Mouse (Mus musculus): ENCODE measurements around the gene Gm45261. TPM values are rescaled to one million over a fixed set of nuclear protein-coding genes. Genes with fewer than 3 reads are reported as not detected.

The Gm45261 gene
- polyA plus RNA-seq, 1 experiment from 2014 or later, result not detected

DNA sequence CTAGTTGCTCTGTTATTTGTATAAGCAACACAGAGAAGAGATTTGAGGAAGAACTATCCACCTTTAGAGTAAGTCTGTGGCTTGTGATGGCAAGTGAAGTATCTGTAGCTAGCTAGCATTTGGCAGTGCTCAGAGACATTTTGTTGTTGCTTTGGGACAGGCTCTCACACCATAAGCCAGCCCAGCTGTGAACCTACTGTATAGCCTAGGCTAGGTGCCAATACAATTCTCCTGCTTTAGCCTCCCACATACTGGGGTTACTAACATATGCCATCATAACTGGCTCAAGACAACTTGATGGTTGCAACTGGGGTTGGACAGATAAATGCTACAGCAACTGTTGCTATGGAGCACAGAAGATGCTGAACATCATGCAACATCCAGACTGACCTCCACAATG, 1.8 kb downstream of the Gm45261 start:
- Histone ChIP-seq H3K9me3 (ENCODE audit: control insufficient read depth, low read length) (no peaks in the 10 kb centered on the region), H3K27me3 (replicated peaks; ENCODE audit: control insufficient read depth, insufficient read depth, low read length) (no peaks in the 10 kb centered on the region), H3K27ac (ENCODE audit: low read length) (no peak overlapping the region), H3K9ac (ENCODE audit: low read depth, low read length) (no peak overlapping the region), H3K4me1 (ENCODE audit: control insufficient read depth, insufficient read depth, low read length) (no peaks in the 10 kb centered on the region), H3K36me3 (ENCODE audit: control insufficient read depth, insufficient read depth, low read length) (no peaks in the 10 kb centered on the region), H3K4me2 (ENCODE audit: low read depth, low read length) (no peak overlapping the region), H3K4me3 (ENCODE audit: low read length) (no peak overlapping the region)
- ATAC-seq, result no peak

DNA sequence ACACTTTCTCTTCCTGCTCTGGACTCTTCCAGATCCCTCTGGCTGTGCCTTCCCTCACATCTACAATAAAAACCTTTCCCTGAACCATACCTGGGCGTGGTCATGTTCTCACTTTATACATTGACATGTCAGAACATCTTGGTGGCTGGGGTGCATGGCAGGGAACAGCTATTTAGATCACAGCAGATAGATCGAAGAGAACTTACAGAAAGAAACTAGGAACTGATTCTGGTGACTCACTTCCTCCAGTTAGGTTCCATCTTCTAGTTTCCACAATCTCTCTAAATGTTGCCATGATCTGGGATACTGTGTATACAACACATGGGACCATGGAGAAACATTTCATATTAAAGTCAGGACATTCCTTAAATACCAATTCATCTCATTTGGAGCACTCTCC, 7.3 kb downstream of the Gm45261 start:
- Histone ChIP-seq H3K9ac (ENCODE audit: low read depth, low read length) (no peak overlapping the region), H3K9me3 (ENCODE audit: control insufficient read depth, low read length) (no peaks in the 10 kb centered on the region), H3K4me3 (ENCODE audit: low read length) (no peak overlapping the region), H3K36me3 (ENCODE audit: control insufficient read depth, insufficient read depth, low read length) (no peaks in the 10 kb centered on the region), H3K4me2 (ENCODE audit: low read depth, low read length) (no peak overlapping the region), H3K27me3 (replicated peaks; ENCODE audit: control insufficient read depth, insufficient read depth, low read length) (no peaks in the 10 kb centered on the region), H3K27ac (ENCODE audit: low read length) (no peak overlapping the region), H3K4me1 (ENCODE audit: control insufficient read depth, insufficient read depth, low read length) (no peaks in the 10 kb centered on the region)
- ATAC-seq, result no peak
- 80% methylated on average over 2 of the region's 2 CpGs for WGBS

- Histone ChIP-seq H3K9ac (ENCODE audit: low read depth, low read length) (no peak overlapping the region), H3K4me3 (ENCODE audit: low read length) (no peak overlapping the region), H3K27me3 (replicated peaks; ENCODE audit: control insufficient read depth, insufficient read depth, low read length) (no peaks in the 10 kb centered on the region), H3K36me3 (ENCODE audit: control insufficient read depth, insufficient read depth, low read length) (no peaks in the 10 kb centered on the region), H3K4me2 (ENCODE audit: low read depth, low read length) (no peak overlapping the region), H3K9me3 (ENCODE audit: control insufficient read depth, low read length) (no peaks in the 10 kb centered on the region), H3K4me1 (ENCODE audit: control insufficient read depth, insufficient read depth, low read length) (no peaks in the 10 kb centered on the region), H3K27ac (ENCODE audit: low read length) (no peak overlapping the region)
- ATAC-seq, result no peak
- 80% methylated on average over 1 of the region's 1 CpGs for WGBS
These were observed 9.2 kb downstream of the Gm45261 start for GRCm38 (mm10) chr1:80451914-80452549.

DNA sequence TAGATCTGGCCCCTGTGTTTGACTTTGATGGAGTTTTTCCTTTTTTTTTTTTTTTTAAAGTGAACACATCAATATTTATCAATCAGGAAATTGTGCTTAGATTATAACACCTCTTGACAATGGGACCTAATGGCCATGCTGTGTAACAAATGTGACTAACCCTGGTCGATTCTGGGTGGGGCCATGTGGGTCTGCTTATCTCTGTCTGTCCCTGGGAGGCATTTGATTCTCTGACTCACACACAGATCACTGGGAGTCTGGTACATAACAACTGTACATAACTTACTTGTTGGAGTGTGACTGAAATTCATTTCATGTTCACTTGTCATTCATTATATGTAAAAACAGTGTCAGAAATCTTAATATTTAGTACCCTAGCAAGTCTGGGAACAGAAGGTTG, 13.7 kb downstream of the Gm45261 start:
- H3K27me3 ChIP-seq (replicated peaks; ENCODE audit: control insufficient read depth, insufficient read depth, low read length), result no peaks in the 10 kb centered on the region
- H3K4me2 ChIP-seq (ENCODE audit: low read depth, low read length), result no peak overlapping the region
- 43% methylated on average over 1 of the region's 1 CpGs for WGBS
- no peak overlapping the region for H3K27ac ChIP-seq (ENCODE audit: low read length)
- H3K4me3 ChIP-seq (ENCODE audit: low read length), result no peak overlapping the region
- H3K4me1 ChIP-seq (ENCODE audit: control insufficient read depth, insufficient read depth, low read length), result no peaks in the 10 kb centered on the region
- H3K36me3 ChIP-seq (ENCODE audit: control insufficient read depth, insufficient read depth, low read length), result no peaks in the 10 kb centered on the region
- peak; percentile 69; the same call in 1 of the 2 replicates for ATAC-seq
- H3K9ac ChIP-seq (ENCODE audit: low read depth, low read length), result no peak overlapping the region
- no peaks in the 10 kb centered on the region for H3K9me3 ChIP-seq (ENCODE audit: control insufficient read depth, low read length)

DNA sequence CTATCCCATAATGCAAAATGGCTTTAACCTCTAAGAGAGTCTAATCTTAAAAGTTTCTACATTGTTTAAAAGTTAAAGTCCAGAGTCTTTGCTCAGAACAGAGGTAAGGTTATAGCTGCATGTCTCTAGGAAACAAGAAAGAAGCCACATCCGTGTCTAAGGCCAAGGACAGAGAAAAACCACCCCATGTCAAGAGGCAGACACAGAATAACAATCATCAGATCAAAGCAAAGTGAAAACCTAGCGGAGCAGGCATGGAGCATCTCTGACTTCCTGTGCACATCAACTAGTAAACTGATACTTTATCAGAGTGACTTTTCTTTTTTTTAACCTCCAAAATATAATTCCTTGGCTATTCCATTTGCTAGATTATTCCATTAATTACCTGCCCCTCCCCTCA, 20.3 kb downstream of the Gm45261 start:
- WGBS, result 51% methylated on average over 2 of the region's 2 CpGs
- no peaks in the 10 kb centered on the region for H3K27me3 ChIP-seq (replicated peaks; ENCODE audit: control insufficient read depth, insufficient read depth, low read length)

DNA sequence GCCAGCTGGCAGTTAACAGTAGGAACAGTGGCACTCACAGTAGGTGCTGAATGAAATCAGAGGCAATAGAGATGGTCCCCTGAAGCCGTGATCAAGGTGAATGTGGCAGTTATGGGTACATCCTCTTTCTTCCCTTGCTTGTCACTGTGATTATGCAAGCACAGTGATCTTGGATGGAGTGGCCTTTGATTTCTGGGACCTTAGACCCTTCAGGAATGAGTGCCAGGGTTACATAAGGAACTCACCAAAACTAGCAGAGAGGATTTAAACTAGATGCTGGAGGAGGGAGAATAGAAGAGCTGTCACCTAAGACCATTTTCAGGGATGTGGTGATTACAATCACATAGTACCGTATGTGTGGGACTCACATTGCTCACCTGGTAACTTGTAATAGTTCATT, 22.7 kb downstream of the Gm45261 start:
- ATAC-seq, result no peak
- Histone ChIP-seq H3K36me3 (ENCODE audit: control insufficient read depth, insufficient read depth, low read length) (no peaks in the 10 kb centered on the region), H3K4me1 (ENCODE audit: control insufficient read depth, insufficient read depth, low read length) (no peaks in the 10 kb centered on the region), H3K9me3 (ENCODE audit: control insufficient read depth, low read length) (no peaks in the 10 kb centered on the region), H3K27ac (ENCODE audit: low read length) (no peak overlapping the region), H3K27me3 (replicated peaks; ENCODE audit: control insufficient read depth, insufficient read depth, low read length) (no peaks in the 10 kb centered on the region), H3K9ac (ENCODE audit: low read depth, low read length) (no peak overlapping the region), H3K4me2 (ENCODE audit: low read depth, low read length) (no peak overlapping the region), H3K4me3 (ENCODE audit: low read length) (no peak overlapping the region)
- 88% methylated on average over 2 of the region's 2 CpGs for WGBS

More for the DNA sequence above, 20.3 kb downstream of the Gm45261 start:
- H3K9me3 ChIP-seq (ENCODE audit: control insufficient read depth, low read length), result no peaks in the 10 kb centered on the region
- H3K9ac ChIP-seq (ENCODE audit: low read depth, low read length), result no peak overlapping the region
- no peak overlapping the region for H3K4me2 ChIP-seq (ENCODE audit: low read depth, low read length)
- H3K27ac ChIP-seq (ENCODE audit: low read length), result no peak overlapping the region
- no peak overlapping the region for H3K4me3 ChIP-seq (ENCODE audit: low read length)
- no peaks in the 10 kb centered on the region for H3K4me1 ChIP-seq (ENCODE audit: control insufficient read depth, insufficient read depth, low read length)
- no peaks in the 10 kb centered on the region for H3K36me3 ChIP-seq (ENCODE audit: control insufficient read depth, insufficient read depth, low read length)
- ATAC-seq, result no peak

DNA sequence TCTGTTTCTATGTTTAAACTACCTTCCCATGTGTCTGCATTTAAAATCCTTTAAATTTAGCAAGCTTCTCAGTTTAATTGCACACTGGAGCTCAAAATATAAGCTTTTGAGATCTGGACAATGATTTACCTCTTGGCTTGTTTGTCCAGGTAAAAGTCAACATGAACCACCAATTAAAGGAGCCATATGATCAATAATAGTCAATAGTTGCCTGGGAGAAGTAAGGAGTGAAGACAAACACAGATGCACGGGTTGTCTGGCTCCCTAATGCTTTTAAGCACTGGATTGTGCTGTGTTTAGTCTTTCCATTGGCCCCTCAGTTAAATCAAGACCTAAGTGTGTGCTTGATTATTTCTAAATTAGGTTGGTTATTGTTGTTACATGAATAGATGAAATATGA, 33.3 kb downstream of the Gm45261 start:
- Histone ChIP-seq H3K4me1 (ENCODE audit: control insufficient read depth, insufficient read depth, low read length) (no peaks in the 10 kb centered on the region), H3K4me3 (ENCODE audit: low read length) (no peak overlapping the region), H3K27ac (ENCODE audit: low read length) (no peak overlapping the region), H3K27me3 (replicated peaks; ENCODE audit: control insufficient read depth, insufficient read depth, low read length) (no peaks in the 10 kb centered on the region), H3K9ac (ENCODE audit: low read depth, low read length) (no peak overlapping the region), H3K4me2 (ENCODE audit: low read depth, low read length) (no peak overlapping the region), H3K36me3 (ENCODE audit: control insufficient read depth, insufficient read depth, low read length) (no peaks in the 10 kb centered on the region), H3K9me3 (ENCODE audit: control insufficient read depth, low read length) (no peaks in the 10 kb centered on the region)
- 47% methylated on average over 1 of the region's 1 CpGs for WGBS
- ATAC-seq, result no peak

GRCm38 (mm10) chr1:80427425-80427824, 33.8 kb downstream of the Gm45261 start:
- Histone ChIP-seq H3K4me1 (ENCODE audit: control insufficient read depth, insufficient read depth, low read length) (no peaks in the 10 kb centered on the region), H3K9ac (ENCODE audit: low read depth, low read length) (no peak overlapping the region), H3K4me2 (ENCODE audit: low read depth, low read length) (no peak overlapping the region), H3K9me3 (ENCODE audit: control insufficient read depth, low read length) (no peaks in the 10 kb centered on the region), H3K27ac (ENCODE audit: low read length) (no peak overlapping the region), H3K27me3 (replicated peaks; ENCODE audit: control insufficient read depth, insufficient read depth, low read length) (no peaks in the 10 kb centered on the region), H3K36me3 (ENCODE audit: control insufficient read depth, insufficient read depth, low read length) (no peaks in the 10 kb centered on the region), H3K4me3 (ENCODE audit: low read length) (no peak overlapping the region)
- 49% methylated on average over 1 of the region's 1 CpGs for WGBS
- no peak for ATAC-seq

GRCm38 (mm10) chr1:80424666-80425065, 36.6 kb downstream of the Gm45261 start:
- H3K9ac ChIP-seq (ENCODE audit: low read depth, low read length), result no peak overlapping the region
- no peaks in the 10 kb centered on the region for H3K36me3 ChIP-seq (ENCODE audit: control insufficient read depth, insufficient read depth, low read length)
- no peak overlapping the region for H3K4me3 ChIP-seq (ENCODE audit: low read length)
- H3K4me1 ChIP-seq (ENCODE audit: control insufficient read depth, insufficient read depth, low read length), result no peaks in the 10 kb centered on the region
- no peak overlapping the region for H3K27ac ChIP-seq (ENCODE audit: low read length)
- H3K4me2 ChIP-seq (ENCODE audit: low read depth, low read length), result no peak overlapping the region
- H3K9me3 ChIP-seq (ENCODE audit: control insufficient read depth, low read length), result no peaks in the 10 kb centered on the region
- ATAC-seq, result no peak
- H3K27me3 ChIP-seq (replicated peaks; ENCODE audit: control insufficient read depth, insufficient read depth, low read length), result no peaks in the 10 kb centered on the region
- WGBS, result 67% methylated on average over 1 of the region's 1 CpGs

Measured in intestine, embryonic 16.5 days (tissue).